ENCODE assay signal across 10 mouse cellular contexts in the genomic region with DNA sequence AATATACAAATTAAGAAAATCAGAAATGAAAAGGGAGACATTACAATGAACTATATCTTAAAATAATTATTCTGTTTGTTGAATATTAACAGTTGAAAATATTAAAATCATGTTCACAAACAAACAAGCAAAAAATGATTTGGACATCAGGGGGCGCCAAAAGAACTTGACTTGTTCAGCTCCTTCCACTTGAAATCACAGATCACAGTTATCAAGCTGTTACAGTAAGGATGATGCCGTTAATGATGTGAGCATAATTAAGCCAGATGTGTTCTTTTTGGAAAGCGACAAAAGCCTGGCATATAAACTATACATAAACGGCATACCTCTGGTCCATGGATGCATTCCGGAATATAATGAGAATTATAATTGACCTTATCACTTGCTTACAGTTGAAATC. TPM values are rescaled to one million over a fixed set of nuclear protein-coding genes. Genes with fewer than 3 reads are reported as not detected.
DNase-seq lines count a peak whose midpoint lies in the region; TF ChIP-seq lines count a peak whose summit lies in the region.
"Had no signal": no experiment of that assay in that cellular context is flagged by ENCODE, and none has a peak within 500 bp of the region (broad histone marks: within the 10 kb centered on the region; RNA-seq: fewer than 3 reads in every experiment).

No protein-coding gene starts in this region.

- dilution Hi-C loops in CH12.LX (cut with MboI; ENCODE audit: extremely low pct_ligation_motif_present, extremely low pct_unique_long_range_greater_than_20kb, low sequenced_read_pairs): no loop called here

- TF ChIP-seq EP300 in CH12.LX (IDR thresholded peaks at IDR 0.05; ENCODE audit: low read length): no peak

- no peaks in the 10 kb centered on the region for H3K9me3 ChIP-seq in CH12.LX (replicated peaks; ENCODE audit: low read length)
- H3K9me3 ChIP-seq: limb, embryonic 12.5 days had no signal

- H3K4me3 ChIP-seq in cerebellum, adult 2 months (replicated peaks; ENCODE audit: insufficient read depth, low read depth, low read length): no peak overlapping the region
- H3K4me3 ChIP-seq in CH12.LX (replicated peaks in 1 of 3; ENCODE audit: low read depth in 2 of 3, low read length in 2 of 3, poor library complexity in 1 of 3): no peak overlapping the region
- H3K4me3 ChIP-seq in layer of hippocampus, adult 2 months: no peak overlapping the region
- H3K4me3 ChIP-seq: erythroblast, embryonic 14.5 days; limb, embryonic 12.5 days had no signal

- WGBS in cerebellum, adult 2 months: 26% methylated on average over 5 of the region's 5 CpGs

- H3K79me2 ChIP-seq in CH12.LX (replicated peaks; ENCODE audit: control insufficient read depth, extremely low read depth, insufficient read depth, poor library complexity, severe bottlenecking): no peaks in the 10 kb centered on the region

- peak; percentile 59 for TF ChIP-seq RAD21 in CH12.LX (IDR thresholded peaks at IDR 0.05; ENCODE audit: low read depth, low read length)

- H3K27ac ChIP-seq in cerebellum, adult 2 months (ENCODE audit: insufficient read depth, low read length): no peak overlapping the region
- no peak overlapping the region for H3K27ac ChIP-seq in CH12.LX (ENCODE audit: insufficient read depth, low read depth)
- no peak overlapping the region for H3K27ac ChIP-seq in layer of hippocampus, adult 2 months
- H3K27ac ChIP-seq: limb, embryonic 12.5 days had no signal

- peak; percentile 5 for DNase-seq in cerebellum, adult 8-10 months
- DNase-seq in cerebellum, adult 2 months: no peak
- DNase-seq in left cerebral cortex, adult 11 months (ENCODE audit: low spot score): peak; percentile 11
- DNase-seq in left cerebral cortex, adult 8-10 months (ENCODE audit: low spot score in 2 of 2): no peak
- DNase-seq in CH12.LX (ENCODE audit: extremely low read depth): peak; percentile 33
- DNase-seq in layer of hippocampus, adult 2 months (ENCODE audit: low spot score in 2 of 2): peak; percentile 12 to 51
- peak; percentile 45 for DNase-seq in thymus, postnatal 14 days
- DNase-seq in gastrocnemius, postnatal 10 days: no peak

- no peak overlapping the region for H3K9ac ChIP-seq in CH12.LX (ENCODE audit: insufficient read depth, low read depth)
- H3K9ac ChIP-seq: limb, embryonic 12.5 days had no signal

- H3K27me3 ChIP-seq in cerebellum, adult 2 months (ENCODE audit: control insufficient read depth, insufficient read depth, low read length): no peaks in the 10 kb centered on the region
- H3K27me3 ChIP-seq in CH12.LX (replicated peaks): no peaks in the 10 kb centered on the region
- H3K27me3 ChIP-seq: limb, embryonic 12.5 days had no signal

- H3K4me1 ChIP-seq in cerebellum, adult 2 months (ENCODE audit: control insufficient read depth, insufficient read depth, low read length): no peaks in the 10 kb centered on the region
- peaks cover 0 to 3% of the 10 kb centered on the region in 2 experiments; a peak in 2 of 4 replicates for H3K4me1 ChIP-seq in CH12.LX (ENCODE audit: control insufficient read depth in 1 of 2, insufficient read depth in 2 of 2)
- H3K4me1 ChIP-seq: limb, embryonic 12.5 days had no signal

- H3K4me2 ChIP-seq in CH12.LX (ENCODE audit: insufficient read depth, low read depth, poor library complexity, severe bottlenecking): no peak overlapping the region
- H3K4me2 ChIP-seq: limb, embryonic 12.5 days had no signal

- in situ Hi-C loops in CH12.LX (cut with MboI; ENCODE audit: low pct_ligation_motif_present, low pct_unique_long_range_greater_than_20kb, low sequenced_read_pairs): no loop called here

- TF ChIP-seq CTCF in cerebellum, adult 2 months (IDR thresholded peaks at IDR 0.05; ENCODE audit: borderline replicate concordance, insufficient read depth, low read depth, low read length): no peak
- TF ChIP-seq CTCF in CH12.LX (conservative IDR thresholded peaks at IDR 0.05 in 1 of 2, IDR thresholded peaks at IDR 0.05 in 1 of 2; ENCODE audit: low read depth in 2 of 2, low read length in 2 of 2): peak; percentile 31 to 61; a peak in 3 of 4 replicates
- TF ChIP-seq CTCF in layer of hippocampus, adult 2 months (conservative IDR thresholded peaks at IDR 0.05): peak; percentile 80

- no peak for TF ChIP-seq POLR2A in cerebellum, adult 2 months (IDR thresholded peaks at IDR 0.05; ENCODE audit: borderline replicate concordance, insufficient read depth, low read length)
- no peak for TF ChIP-seq POLR2A in CH12.LX (IDR thresholded peaks at IDR 0.05; ENCODE audit: low read depth, low read length)

- no peaks in the 10 kb centered on the region for H3K36me3 ChIP-seq in CH12.LX (replicated peaks in 1 of 2; ENCODE audit: control insufficient read depth in 1 of 2, insufficient read depth in 1 of 2, low read length in 1 of 2)
- H3K36me3 ChIP-seq: limb, embryonic 12.5 days had no signal

TF ChIP-seq in CH12.LX, 34 proteins besides CTCF, POLR2A, EP300 and RAD21:
- TF ChIP-seq SMC3 (IDR thresholded peaks at IDR 0.05; ENCODE audit: low read depth, low read length) (peak; percentile 36; the same call in 1 of the 2 replicates), ZNF384 (IDR thresholded peaks at IDR 0.05; ENCODE audit: low read depth, low read length) (no peak)

RNA-seq across cellular contexts. Expression of a gene that starts 40.3 kb away (rescaled TPM):
- polyA plus RNA-seq in cerebellum, adult 2 months (2012; rRNA removed): 0.03 and 0.08 TPM in 2 replicates
- not detected for total RNA-seq in left cerebral cortex, adult 8-10 months (2022)
- total RNA-seq in CH12.LX (2012; rRNA removed): not detected in 2 replicates
- total RNA-seq in CH12.LX (2014; rRNA removed): not detected in 2 replicates
- not detected in 2 replicates for polyA plus RNA-seq in CH12.LX (2012; ENCODE audit: insufficient read length, low read depth)
- total RNA-seq in layer of hippocampus, adult 2 months (2021): not detected
- total RNA-seq in gastrocnemius, postnatal 10 days (2021): not detected
- polyA plus RNA-seq: erythroblast, embryonic 14.5 days; limb, embryonic 12.5 days had no signal

Comparison
In these comparisons a context has a peak if more than half of its experiments do, and no peak if none do; other contexts are left out.
1. DNase-seq: peak in cerebellum, adult 8-10 months (single experiment), left cerebral cortex, adult 11 months (single experiment), CH12.LX (single experiment), layer of hippocampus, adult 2 months (2 of 2) and thymus, postnatal 14 days (single experiment); none in cerebellum, adult 2 months (0 of 2), left cerebral cortex, adult 8-10 months (0 of 2) and gastrocnemius, postnatal 10 days (single experiment).